Mouse (Mus musculus): ENCODE measurements around the gene 4930442H23Rik. TPM values are rescaled to one million over a fixed set of nuclear protein-coding genes. Genes with fewer than 3 reads are reported as not detected.
A peak's percentile ranks its signal among the peaks of the same experiment; 100 is the strongest.
"Not testable (repeated sequence)": the region's sequence is repeated elsewhere in the genome, so short reads cannot be mapped to it uniquely, and the experiment has no call there.

The 4930442H23Rik gene
- polyA plus RNA-seq, 1 experiment, result 0.07 TPM

GRCm38 (mm10) chr10:81229735-81230437, 46.2 kb upstream of the 4930442H23Rik start:
- no peaks in the 10 kb centered on the region for H3K79me3 ChIP-seq (ENCODE audit: low read depth)
- TF ChIP-seq USF1 (IDR thresholded peaks at IDR 0.05; ENCODE audit: low read depth), result no peak
- TF ChIP-seq MAX (IDR thresholded peaks at IDR 0.05), result no peak
- no peak for TF ChIP-seq MYOG (IDR thresholded peaks at IDR 0.05; ENCODE audit: control insufficient read depth, extremely low read depth, insufficient read length)
- no peak for TF ChIP-seq MYOD1 (IDR thresholded peaks at IDR 0.05; ENCODE audit: control insufficient read depth, insufficient read length, low read depth)
- no peaks in the 10 kb centered on the region for H3K79me2 ChIP-seq (ENCODE audit: control insufficient read depth, insufficient read depth)
- H3K4me3 ChIP-seq (ENCODE audit: insufficient read depth, poor library complexity, severe bottlenecking), result no peak overlapping the region
- H3K27me3 ChIP-seq (ENCODE audit: control insufficient read depth, insufficient read depth, insufficient read length), result no peaks in the 10 kb centered on the region
- H3ac ChIP-seq (ENCODE audit: control insufficient read depth, insufficient read length, low read depth), result no peak overlapping the region
- no peaks in the 10 kb centered on the region for H3K36me3 ChIP-seq (ENCODE audit: control insufficient read depth, insufficient read depth)

GRCm38 (mm10) chr10:81223731-81224130, 40.1 kb upstream of the 4930442H23Rik start:
- not testable (repeated sequence) for H3K79me3 ChIP-seq (ENCODE audit: low read depth); H3ac ChIP-seq (ENCODE audit: control insufficient read depth, insufficient read length, low read depth); H3K4me3 ChIP-seq (ENCODE audit: insufficient read depth, poor library complexity, severe bottlenecking); H3K27me3 ChIP-seq (ENCODE audit: control insufficient read depth, insufficient read depth, insufficient read length); H3K36me3 ChIP-seq (ENCODE audit: control insufficient read depth, insufficient read depth); H3K79me2 ChIP-seq (ENCODE audit: control insufficient read depth, insufficient read depth)

DNA sequence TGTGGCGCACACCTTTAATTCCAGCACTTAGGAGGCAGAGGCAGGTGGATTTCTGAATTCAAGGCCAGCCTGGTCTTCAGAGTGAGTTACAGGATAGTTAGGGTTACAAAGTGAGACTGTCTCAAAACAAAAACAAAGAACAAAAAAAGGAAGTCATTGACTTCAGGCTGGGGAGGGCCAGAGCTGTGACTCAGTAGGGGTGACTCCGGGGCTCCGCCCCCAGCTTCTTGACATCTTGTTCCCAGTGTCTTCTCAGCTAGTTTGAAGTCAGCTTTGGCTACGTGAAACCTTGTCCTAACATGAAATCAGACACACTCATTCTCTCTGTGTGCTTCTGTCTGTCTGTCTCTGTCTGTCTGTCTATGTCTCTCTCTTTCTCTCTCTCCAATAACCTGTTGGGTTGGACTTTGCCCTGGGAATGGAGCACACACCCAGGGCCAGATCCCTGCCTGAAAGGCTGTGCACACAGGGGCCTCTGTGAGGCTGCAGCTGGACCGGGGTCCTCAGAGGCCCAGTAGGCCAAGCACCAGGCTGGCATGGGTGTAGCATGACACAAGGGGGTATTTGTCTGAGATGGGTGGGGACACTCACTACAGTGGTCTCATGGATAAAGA, 37.9 kb upstream of the 4930442H23Rik start:
- TF ChIP-seq USF1 (IDR thresholded peaks at IDR 0.05; ENCODE audit: low read depth) (no peak), CTCF (IDR thresholded peaks at IDR 0.05; ENCODE audit: control insufficient read depth, insufficient read depth, insufficient read length) (no peak), MYOG (IDR thresholded peaks at IDR 0.05; ENCODE audit: control insufficient read depth, extremely low read depth, insufficient read length) (no peak), MAX (IDR thresholded peaks at IDR 0.05) (no peak), FOSL1 (IDR thresholded peaks at IDR 0.05; ENCODE audit: insufficient read depth, low read length, poor library complexity, severe bottlenecking) (no peak), CEBPB (IDR thresholded peaks at IDR 0.05; ENCODE audit: low read depth) (no peak), MYOD1 (IDR thresholded peaks at IDR 0.05; ENCODE audit: control insufficient read depth, insufficient read length, low read depth) (no peak)
- Histone ChIP-seq H3K4me3 (ENCODE audit: insufficient read depth, poor library complexity, severe bottlenecking) (no peak overlapping the region), H3ac (ENCODE audit: control insufficient read depth, insufficient read length, low read depth) (no peak overlapping the region), H3K79me2 (ENCODE audit: control insufficient read depth, insufficient read depth) (no peaks in the 10 kb centered on the region), H3K36me3 (ENCODE audit: control insufficient read depth, insufficient read depth) (no peaks in the 10 kb centered on the region), H3K27me3 (ENCODE audit: control insufficient read depth, insufficient read depth, insufficient read length) (peaks cover 4% of the 10 kb centered on the region), H3K79me3 (ENCODE audit: low read depth) (no peaks in the 10 kb centered on the region)

GRCm38 (mm10) chr10:81217964-81218363, 34.3 kb upstream of the 4930442H23Rik start:
- H3K79me2 ChIP-seq (ENCODE audit: control insufficient read depth, insufficient read depth), result no peaks in the 10 kb centered on the region
- no peaks in the 10 kb centered on the region for H3K79me3 ChIP-seq (ENCODE audit: low read depth)
- H3ac ChIP-seq (ENCODE audit: control insufficient read depth, insufficient read length, low read depth), result no peak overlapping the region
- TF ChIP-seq MAX (IDR thresholded peaks at IDR 0.05) (no peak), CTCF (IDR thresholded peaks at IDR 0.05; ENCODE audit: control insufficient read depth, insufficient read depth, insufficient read length) (peak; percentile 77)
- H3K27me3 ChIP-seq (ENCODE audit: control insufficient read depth, insufficient read depth, insufficient read length), result peaks cover 12% of the 10 kb centered on the region
- no peak overlapping the region for H3K4me3 ChIP-seq (ENCODE audit: insufficient read depth, poor library complexity, severe bottlenecking)
- no peaks in the 10 kb centered on the region for H3K36me3 ChIP-seq (ENCODE audit: control insufficient read depth, insufficient read depth)

DNA sequence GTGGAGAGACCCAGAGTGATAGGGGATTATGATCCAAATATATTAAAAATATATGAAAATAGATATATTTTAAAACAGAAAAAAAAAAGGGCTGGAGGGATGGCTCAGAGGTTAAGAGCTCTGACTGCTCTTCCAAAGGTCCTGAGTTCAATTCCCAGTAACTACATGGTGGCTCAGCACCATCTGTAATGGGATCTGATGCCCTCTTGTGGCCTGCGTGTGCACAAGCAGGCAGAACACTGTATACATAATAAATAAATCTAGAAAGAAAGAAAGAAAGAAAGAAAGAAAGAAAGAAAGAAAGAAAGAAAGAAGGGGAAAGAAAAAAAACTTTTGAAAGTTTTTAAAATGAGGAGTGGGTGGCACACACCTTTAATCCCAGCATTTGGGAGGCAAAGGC, 33.6 kb upstream of the 4930442H23Rik start:
- TF ChIP-seq CTCF (IDR thresholded peaks at IDR 0.05; ENCODE audit: control insufficient read depth, insufficient read depth, insufficient read length), result peak; percentile 17
- H3K4me3 ChIP-seq (ENCODE audit: insufficient read depth, poor library complexity, severe bottlenecking); H3K79me2 ChIP-seq (ENCODE audit: control insufficient read depth, insufficient read depth); H3ac ChIP-seq (ENCODE audit: control insufficient read depth, insufficient read length, low read depth); H3K79me3 ChIP-seq (ENCODE audit: low read depth); H3K36me3 ChIP-seq (ENCODE audit: control insufficient read depth, insufficient read depth): not testable (repeated sequence)
- peaks cover 12% of the 10 kb centered on the region for H3K27me3 ChIP-seq (ENCODE audit: control insufficient read depth, insufficient read depth, insufficient read length)

GRCm38 (mm10) chr10:81216810-81217209, 33.2 kb upstream of the 4930442H23Rik start:
- Histone ChIP-seq H3K79me3 (ENCODE audit: low read depth) (no peaks in the 10 kb centered on the region), H3K79me2 (ENCODE audit: control insufficient read depth, insufficient read depth) (no peaks in the 10 kb centered on the region), H3K4me3 (ENCODE audit: insufficient read depth, poor library complexity, severe bottlenecking) (no peak overlapping the region), H3K27me3 (ENCODE audit: control insufficient read depth, insufficient read depth, insufficient read length) (peaks cover 12% of the 10 kb centered on the region), H3ac (ENCODE audit: control insufficient read depth, insufficient read length, low read depth) (no peak overlapping the region), H3K36me3 (ENCODE audit: control insufficient read depth, insufficient read depth) (no peaks in the 10 kb centered on the region)
- TF ChIP-seq MYOD1 (IDR thresholded peaks at IDR 0.05; ENCODE audit: control insufficient read depth, insufficient read length, low read depth), result no peak
- no peak for TF ChIP-seq CTCF (IDR thresholded peaks at IDR 0.05; ENCODE audit: control insufficient read depth, insufficient read depth, insufficient read length)
- TF ChIP-seq USF1 (IDR thresholded peaks at IDR 0.05; ENCODE audit: low read depth), result no peak
- no peak for TF ChIP-seq MAX (IDR thresholded peaks at IDR 0.05)
- TF ChIP-seq CEBPB (IDR thresholded peaks at IDR 0.05; ENCODE audit: low read depth), result no peak
- TF ChIP-seq MYOG (IDR thresholded peaks at IDR 0.05; ENCODE audit: control insufficient read depth, extremely low read depth, insufficient read length), result no peak
- no peak for TF ChIP-seq FOSL1 (IDR thresholded peaks at IDR 0.05; ENCODE audit: insufficient read depth, low read length, poor library complexity, severe bottlenecking)
